Mouse (Mus musculus) thymus, adult 2 months (tissue): ENCODE measurements around the gene R3hdm1. TPM values are rescaled to one million over a fixed set of nuclear protein-coding genes. Genes with fewer than 3 reads are reported as not detected.

Experiments
- DNase-seq: peaks from one replicate; pipeline ENCODE4 v3.0.0; 2021
- H3K27ac ChIP-seq: fragments of 200-500 bp; 2 replicates; pipeline ENCODE4 v1.5.1; 2012; ENCODE audit warnings: low read length, control low read depth; ENCODE audit not compliant: control insufficient read depth, insufficient read depth
- H3K27me3 ChIP-seq: fragments of 200-500 bp; 2 replicates; pipeline ENCODE4 v1.6.1; 2012; ENCODE audit warnings: mild to moderate bottlenecking, low read length, moderate library complexity, mixed read lengths; ENCODE audit not compliant: control insufficient read depth, insufficient read depth
- H3K36me3 ChIP-seq: fragments of 200-500 bp; 2 replicates; pipeline ENCODE4 v1.6.1; 2012; ENCODE audit warnings: mild to moderate bottlenecking, low read length, moderate library complexity; ENCODE audit not compliant: control insufficient read depth, insufficient read depth
- H3K4me1 ChIP-seq: fragments of 200-500 bp; replicated peaks from 2 replicates; pipeline ENCODE4 v1.6.1; 2012; ENCODE audit warnings: low read length; ENCODE audit not compliant: control insufficient read depth, insufficient read depth
- H3K4me3 ChIP-seq: fragments of 200-500 bp; 2 replicates; pipeline ENCODE4 v1.5.1; 2012; ENCODE audit warnings: mild to moderate bottlenecking, low read length, control low read depth, moderate library complexity; ENCODE audit not compliant: control insufficient read depth, insufficient read depth
- CTCF ChIP-seq: fragments of 200-500 bp; IDR thresholded peaks from 2 replicates; pipeline ENCODE4 v1.5.1; 2012; ENCODE audit warnings: mild to moderate bottlenecking, control low read depth, low read length, moderate library complexity, borderline replicate concordance; ENCODE audit not compliant: control insufficient read depth, poor library complexity, insufficient read depth; ENCODE audit errors: extremely low read depth
- POLR2A ChIP-seq: fragments of 200-500 bp; IDR thresholded peaks from 2 replicates; pipeline ENCODE4 v1.6.1; 2012; ENCODE audit warnings: mild to moderate bottlenecking, low read length, control low read depth, moderate library complexity; ENCODE audit not compliant: control insufficient read depth, poor library complexity, insufficient read depth; ENCODE audit errors: extremely low read depth
- WGBS: fragments of 180-500 bp; shearing (Covaris S2); methylation state at CpG from one replicate; pipeline ENCODE4 v1.1.7; 2018; 5-methylcytosine and 5-hydroxymethylcytosine counted together
- polyA plus RNA-seq: library from polyadenylated mRNA; depleted of rRNA; stranded (reverse); fragments of >200 nt; gene quantifications from 2 replicates; pipeline ENCODE4 v1.2.3, GENCODE M21; 2012

R3hdm1 gene
- polyA plus RNA-seq, 1 experiment, result 129 TPM

- no peak overlapping the region for H3K27ac ChIP-seq
- H3K4me1 ChIP-seq, result no peaks in the 10 kb centered on the region
- 93% methylated on average over 6 of the region's 6 CpGs for WGBS
- no peaks in the 10 kb centered on the region for H3K36me3 ChIP-seq
- H3K4me3 ChIP-seq, result no peak overlapping the region
- no peaks in the 10 kb centered on the region for H3K27me3 ChIP-seq
- no peak for DNase-seq
- TF ChIP-seq POLR2A (no peak), CTCF (no peak)
These were observed 38.4 kb upstream of the R3hdm1 start for GRCm38 (mm10) chr1:128064716-128065115.

GRCm38 (mm10) chr1:128068945-128069397 lies 34.1 kb upstream of the R3hdm1 start:
- Histone ChIP-seq H3K27me3 (no peaks in the 10 kb centered on the region), H3K36me3 (no peaks in the 10 kb centered on the region), H3K4me3 (no peak overlapping the region), H3K27ac (no peak overlapping the region), H3K4me1 (no peaks in the 10 kb centered on the region)
- 93% methylated on average over 2 of the region's 2 CpGs for WGBS
- TF ChIP-seq POLR2A (no peak), CTCF (no peak)
- no peak for DNase-seq

DNA sequence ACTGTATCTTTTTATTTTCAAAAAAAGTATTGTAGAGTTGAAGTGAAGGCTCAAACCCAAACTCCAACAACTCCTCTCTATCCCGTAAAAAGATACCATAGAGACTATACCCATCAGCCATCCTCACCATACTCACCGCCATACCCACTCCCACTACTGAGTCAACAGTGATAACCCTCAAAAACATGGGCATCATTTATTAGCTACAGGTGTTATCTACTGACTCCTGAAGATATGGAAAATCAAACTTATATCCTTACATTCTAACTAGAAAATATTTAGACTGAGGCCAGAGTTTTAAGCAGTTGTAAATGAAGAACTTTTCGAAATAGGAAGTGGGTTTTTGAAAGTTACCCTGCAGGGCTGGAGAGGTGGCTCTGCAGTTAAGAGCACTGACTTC lies 33.1 kb upstream of the R3hdm1 start:
- Histone ChIP-seq H3K36me3 (no peaks in the 10 kb centered on the region), H3K27ac (no peak overlapping the region), H3K27me3 (no peaks in the 10 kb centered on the region), H3K4me1 (no peaks in the 10 kb centered on the region), H3K4me3 (no peak overlapping the region)
- no peak for TF ChIP-seq CTCF
- WGBS, result 87% methylated on average over 3 of the region's 3 CpGs
- no peak for DNase-seq

DNA sequence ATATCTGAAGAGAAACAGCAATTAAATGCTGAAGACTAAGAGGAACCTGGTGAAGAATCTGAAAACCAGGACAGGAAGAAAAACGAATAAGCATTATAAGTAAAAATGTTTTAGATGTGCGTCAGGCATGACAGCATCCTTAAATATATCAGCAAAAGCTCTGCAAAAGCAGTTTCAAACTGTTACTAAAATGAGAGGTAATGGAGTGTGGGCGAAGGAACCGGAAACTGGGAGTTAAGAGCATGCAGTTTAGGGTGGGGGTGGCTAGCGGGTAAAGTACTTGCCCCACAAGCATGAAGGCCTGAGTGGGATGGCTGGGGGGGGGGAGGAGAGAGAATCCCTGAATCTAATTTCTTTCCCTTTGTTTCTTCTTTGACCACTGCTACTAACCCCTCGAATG lies 30.1 kb upstream of the R3hdm1 start:
- peaks cover 2% of the 10 kb centered on the region; the same call in 1 of the 2 replicates for H3K4me1 ChIP-seq

DNA sequence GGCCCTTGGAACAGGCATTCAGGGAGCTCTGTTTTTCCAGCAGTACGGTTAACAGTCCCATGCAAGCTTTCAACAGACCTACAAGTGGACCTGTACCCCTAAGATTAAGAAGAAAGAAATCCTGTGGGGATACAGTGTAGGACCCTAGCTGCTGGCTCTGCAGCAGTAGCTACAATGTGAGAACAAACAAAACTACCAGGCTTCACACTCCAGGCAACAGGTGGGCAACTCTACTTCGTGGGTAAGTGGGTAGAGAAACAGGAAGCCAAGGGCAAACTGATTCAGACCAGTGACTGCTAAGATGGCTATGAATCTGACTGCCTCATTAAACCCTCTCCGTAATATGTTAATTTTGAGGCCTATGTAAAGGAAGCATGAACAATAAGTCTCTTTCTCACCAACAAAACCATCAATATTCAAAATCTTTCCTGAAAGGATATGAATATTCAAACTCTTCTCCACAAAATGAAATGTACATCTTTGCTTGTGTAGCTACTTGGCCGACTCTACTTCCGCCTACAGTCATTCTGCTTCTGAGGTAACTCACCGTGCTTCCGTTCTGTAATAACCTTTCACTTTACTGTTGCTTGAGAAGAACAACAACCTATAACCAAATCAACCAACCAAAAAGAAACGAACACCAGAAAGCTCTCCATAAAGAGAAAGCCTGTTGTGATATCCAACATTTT lies 26.2 kb upstream of the R3hdm1 start:
- Histone ChIP-seq H3K4me1 (peaks cover 9% of the 10 kb centered on the region), H3K4me3 (no peak overlapping the region), H3K36me3 (no peaks in the 10 kb centered on the region), H3K27ac (peak overlapping the region; percentile 43; the same call in 1 of the 2 replicates), H3K27me3 (no peaks in the 10 kb centered on the region)
- WGBS, result 73% methylated on average over 8 of the region's 8 CpGs
- TF ChIP-seq POLR2A (no peak), CTCF (no peak)
- DNase-seq, result no peak

More for the DNA sequence above, 30.1 kb upstream of the R3hdm1 start:
- Histone ChIP-seq H3K36me3 (no peaks in the 10 kb centered on the region), H3K4me3 (no peak overlapping the region), H3K27me3 (no peaks in the 10 kb centered on the region), H3K27ac (no peak overlapping the region)
- DNase-seq, result no peak
- 96% methylated on average over 6 of the region's 6 CpGs for WGBS
- no peak for TF ChIP-seq CTCF
- no peak for TF ChIP-seq POLR2A

- Histone ChIP-seq H3K36me3 (no peaks in the 10 kb centered on the region), H3K27me3 (no peaks in the 10 kb centered on the region), H3K4me1 (peaks cover 9% of the 10 kb centered on the region), H3K27ac (no peak overlapping the region), H3K4me3 (no peak overlapping the region)
- TF ChIP-seq POLR2A, result no peak
- TF ChIP-seq CTCF, result no peak
- no peak for DNase-seq
- 96% methylated on average over 2 of the region's 2 CpGs for WGBS
These were observed 25.3 kb upstream of the R3hdm1 start for GRCm38 (mm10) chr1:128077788-128078187.

GRCm38 (mm10) chr1:128078646-128079045 lies 24.5 kb upstream of the R3hdm1 start:
- H3K27me3 ChIP-seq, result no peaks in the 10 kb centered on the region
- H3K36me3 ChIP-seq, result no peaks in the 10 kb centered on the region
- peaks cover 9% of the 10 kb centered on the region for H3K4me1 ChIP-seq
- no peak for DNase-seq
- 95% methylated on average over 1 of the region's 1 CpGs for WGBS
- TF ChIP-seq CTCF (no peak), POLR2A (no peak)
- H3K4me3 ChIP-seq, result no peak overlapping the region
- H3K27ac ChIP-seq, result no peak overlapping the region
